Mouse (Mus musculus) hindbrain, postnatal 0 days (tissue): ENCODE measurements around the gene Vps26c. TPM values are rescaled to one million over a fixed set of nuclear protein-coding genes. Genes with fewer than 3 reads are reported as not detected.

Source experiments
- ATAC-seq: fragments of 200-750 bp; cut with Nextera tagmentation; 2 replicates; pipeline ENCODE4 v1.8.0; 2017; ENCODE audit warnings: mild to moderate bottlenecking, moderate TSS enrichment, moderate library complexity
- DNase-seq: peaks from one replicate; pipeline ENCODE4 v3.0.0-alpha.2; 2015; ENCODE audit warnings: low spot score
- H3K27ac ChIP-seq: fragments of 300-500 bp; sonication (generic); 2 replicates; pipeline ENCODE4 v1.5.1; 2014; ENCODE audit warnings: mild to moderate bottlenecking
- H3K27me3 ChIP-seq: fragments of 300-500 bp; sonication (generic); 2 replicates; pipeline ENCODE4 v1.6.1; 2014; ENCODE audit warnings: low read length, mixed read lengths; ENCODE audit not compliant: insufficient read depth
- H3K36me3 ChIP-seq: fragments of 300-500 bp; sonication (generic); 2 replicates; pipeline ENCODE4 v1.6.1; 2014; ENCODE audit warnings: low read length, mixed read lengths; ENCODE audit not compliant: insufficient read depth
- H3K4me1 ChIP-seq: fragments of 300-500 bp; sonication (generic); 2 replicates; pipeline ENCODE4 v1.6.1; 2014; ENCODE audit warnings: antibody characterized with exemption, low read length, mixed read lengths; ENCODE audit not compliant: insufficient read depth
- H3K4me2 ChIP-seq: fragments of 300-500 bp; sonication (generic); 2 replicates; pipeline ENCODE4 v1.6.1; 2014; ENCODE audit warnings: low read depth, mild to moderate bottlenecking, low read length, moderate library complexity, mixed read lengths
- H3K4me3 ChIP-seq: fragments of 300-500 bp; sonication (generic); 2 replicates; pipeline ENCODE4 v1.5.1; 2014; ENCODE audit warnings: low read length
- H3K9ac ChIP-seq: fragments of 300-500 bp; sonication (generic); replicated peaks from 2 replicates; pipeline ENCODE4 v1.6.1; 2014; ENCODE audit warnings: mild to moderate bottlenecking, low read length, moderate library complexity, mixed read lengths
- H3K9me3 ChIP-seq: fragments of 300-500 bp; sonication (generic); 2 replicates; pipeline ENCODE4 v1.6.1; 2016; ENCODE audit warnings: low read length, mixed read lengths
- CTCF ChIP-seq: IDR thresholded peaks from 2 replicates; pipeline ENCODE4 v1.5.1; 2016; ENCODE audit warnings: antibody characterized with exemption, control low read depth, low read depth
- WGBS: fragments of 180-500 bp; shearing (Covaris S2); extraction: QIAGEN DNeasy Blood & Tissue Kit; methylation state at CpG from one replicate; pipeline ENCODE4 v1.1.7; 2014; 5-methylcytosine and 5-hydroxymethylcytosine counted together
- polyA plus RNA-seq: library from polyadenylated mRNA; unstranded; fragments of >200 nt; fragmentation: Nextera tagmentation; extraction: Ambion mirVana; gene quantifications from 2 replicates; pipeline ENCODE4 v1.2.1, GENCODE M21; 2015
- total RNA-seq: library from RNA; depleted of rRNA; stranded (reverse); fragments of >200 nt; gene quantifications from 2 replicates; pipeline ENCODE4 v1.2.3, GENCODE M21; 2014

The Vps26c gene
- total and polyA plus RNA-seq, 2 experiments from 2014 or later, result 59.6 to 68.1 TPM

GRCm38 (mm10) chr16:94545781-94546562 lies 19.3 kb upstream of the Vps26c start:
- ATAC-seq (no peak), DNase-seq (no peak)
- no peaks in the 10 kb centered on the region for H3K27me3 ChIP-seq
- no peak overlapping the region for H3K9ac ChIP-seq
- no peak for TF ChIP-seq CTCF
- H3K4me3 ChIP-seq, result no peak overlapping the region
- H3K9me3 ChIP-seq, result no peaks in the 10 kb centered on the region
- no peak overlapping the region for H3K27ac ChIP-seq
- H3K36me3 ChIP-seq, result no peaks in the 10 kb centered on the region
- H3K4me1 ChIP-seq, result no peaks in the 10 kb centered on the region
- 55% methylated on average over 8 of the region's 8 CpGs for WGBS
- H3K4me2 ChIP-seq, result no peak overlapping the region

DNA sequence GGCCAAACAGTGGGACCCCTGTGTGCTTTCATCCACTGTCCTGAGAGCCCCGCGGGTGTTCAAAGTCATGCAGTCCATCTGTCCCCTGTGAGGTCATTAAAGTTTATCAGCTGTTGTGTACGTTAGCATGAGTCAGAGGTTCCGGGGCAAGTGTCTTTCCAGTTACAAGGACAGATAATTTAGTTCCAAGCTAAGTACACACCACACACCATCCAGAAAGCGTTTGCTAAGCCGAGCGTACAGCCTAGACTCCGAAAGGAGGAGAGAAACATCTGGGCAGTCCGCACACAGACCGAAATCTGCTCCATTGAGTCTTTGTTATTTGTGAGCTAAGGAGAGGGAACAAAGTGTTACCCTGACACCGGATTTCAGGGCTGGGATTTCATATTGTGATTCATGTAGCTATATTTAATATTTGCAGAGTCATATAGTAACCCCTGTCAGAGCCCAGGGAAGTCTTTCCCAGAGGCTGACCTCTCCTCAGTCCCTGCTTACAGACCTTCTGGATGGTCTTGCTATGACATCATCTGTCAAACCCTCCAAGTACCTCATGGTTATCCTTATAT lies 18.0 kb upstream of the Vps26c start:
- Histone ChIP-seq H3K4me1 (no peaks in the 10 kb centered on the region), H3K4me3 (no peak overlapping the region), H3K36me3 (no peaks in the 10 kb centered on the region), H3K27ac (no peak overlapping the region), H3K27me3 (no peaks in the 10 kb centered on the region), H3K9me3 (no peaks in the 10 kb centered on the region), H3K9ac (no peak overlapping the region), H3K4me2 (no peak overlapping the region)
- WGBS, result 59% methylated on average over 11 of the region's 11 CpGs
- DNase-seq (no peak), ATAC-seq (no peak)
- TF ChIP-seq CTCF, result no peak

GRCm38 (mm10) chr16:94542898-94543297 lies 16.3 kb upstream of the Vps26c start:
- H3K27ac ChIP-seq, result no peak overlapping the region
- no peak overlapping the region for H3K9ac ChIP-seq
- no peak overlapping the region for H3K4me2 ChIP-seq
- DNase-seq (no peak), ATAC-seq (no peak)
- no peaks in the 10 kb centered on the region for H3K36me3 ChIP-seq
- H3K4me1 ChIP-seq, result no peaks in the 10 kb centered on the region
- H3K4me3 ChIP-seq, result no peak overlapping the region
- H3K27me3 ChIP-seq, result no peaks in the 10 kb centered on the region
- no peaks in the 10 kb centered on the region for H3K9me3 ChIP-seq
- no peak for TF ChIP-seq CTCF
- 90% methylated on average over 8 of the region's 8 CpGs for WGBS

DNA sequence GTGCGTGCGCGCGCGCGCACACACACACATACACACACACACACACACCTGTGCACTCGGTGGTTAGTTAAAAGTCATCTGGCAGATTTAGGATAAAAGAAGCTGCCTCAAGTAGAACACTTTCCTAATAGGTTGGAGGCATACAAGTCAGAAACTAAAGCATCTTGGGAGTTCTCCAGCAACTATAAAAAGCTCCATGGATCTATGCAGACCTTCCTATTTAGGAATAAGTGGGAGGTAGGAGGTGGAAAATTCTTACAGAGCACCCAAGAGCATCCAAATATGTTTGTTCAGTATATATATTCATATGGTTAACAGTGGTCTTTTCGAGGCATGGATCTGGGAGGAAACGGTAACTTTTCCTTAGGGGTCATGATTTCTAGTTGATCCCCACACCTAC lies 13.5 kb upstream of the Vps26c start:
- 94% methylated on average over 9 of the region's 9 CpGs for WGBS

DNA sequence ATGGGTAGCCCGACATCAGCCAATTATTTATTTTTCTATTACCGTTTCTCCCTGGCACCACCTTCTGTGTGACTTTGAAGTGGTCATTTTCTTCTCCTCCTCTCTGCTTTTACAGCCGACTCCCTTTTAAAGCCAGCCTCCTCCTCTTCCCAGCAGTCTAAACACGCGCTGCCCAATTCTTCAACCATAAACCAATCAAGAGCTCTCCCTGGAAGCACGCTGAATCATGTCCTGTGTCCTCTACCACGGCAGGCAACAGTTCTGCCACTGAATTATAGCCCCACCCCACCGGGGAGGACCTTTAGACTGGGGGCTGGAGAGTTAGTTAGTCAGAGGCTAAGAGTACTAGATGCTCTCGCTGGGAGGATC lies 10.5 kb upstream of the Vps26c start:
- Histone ChIP-seq H3K27ac (no peak overlapping the region), H3K4me3 (no peak overlapping the region), H3K36me3 (no peaks in the 10 kb centered on the region), H3K4me1 (no peaks in the 10 kb centered on the region), H3K9ac (no peak overlapping the region), H3K9me3 (no peaks in the 10 kb centered on the region), H3K4me2 (no peak overlapping the region), H3K27me3 (no peaks in the 10 kb centered on the region)
- WGBS, result 70% methylated on average over 9 of the region's 9 CpGs
- ATAC-seq (no peak), DNase-seq (no peak)
- TF ChIP-seq CTCF, result no peak

More for the DNA sequence above, 13.5 kb upstream of the Vps26c start:
- H3K36me3 ChIP-seq, result no peaks in the 10 kb centered on the region
- H3K4me3 ChIP-seq, result no peak overlapping the region
- no peak overlapping the region for H3K9ac ChIP-seq
- ATAC-seq (no peak), DNase-seq (no peak)
- no peaks in the 10 kb centered on the region for H3K27me3 ChIP-seq
- no peaks in the 10 kb centered on the region for H3K9me3 ChIP-seq
- no peak overlapping the region for H3K27ac ChIP-seq
- no peak for TF ChIP-seq CTCF
- no peak overlapping the region for H3K4me2 ChIP-seq
- H3K4me1 ChIP-seq, result no peaks in the 10 kb centered on the region

GRCm38 (mm10) chr16:94536417-94537158 lies 10.0 kb upstream of the Vps26c start:
- H3K27me3 ChIP-seq, result no peaks in the 10 kb centered on the region
- H3K9ac ChIP-seq, result no peak overlapping the region
- H3K4me3 ChIP-seq, result no peak overlapping the region
- ATAC-seq (no peak), DNase-seq (no peak)
- H3K36me3 ChIP-seq, result no peaks in the 10 kb centered on the region
- WGBS, result 78% methylated on average over 7 of the region's 7 CpGs
- H3K27ac ChIP-seq, result no peak overlapping the region
- H3K4me1 ChIP-seq, result no peaks in the 10 kb centered on the region
- no peak for TF ChIP-seq CTCF
- no peak overlapping the region for H3K4me2 ChIP-seq
- H3K9me3 ChIP-seq, result no peaks in the 10 kb centered on the region
